Mouse (Mus musculus): ENCODE data around the gene Tarm1. TPM values are rescaled to one million over a fixed set of nuclear protein-coding genes. Genes with fewer than 3 reads are reported as not detected.

Gene Tarm1
- polyA plus RNA-seq, 1 experiment, result 4.6 TPM

DNA sequence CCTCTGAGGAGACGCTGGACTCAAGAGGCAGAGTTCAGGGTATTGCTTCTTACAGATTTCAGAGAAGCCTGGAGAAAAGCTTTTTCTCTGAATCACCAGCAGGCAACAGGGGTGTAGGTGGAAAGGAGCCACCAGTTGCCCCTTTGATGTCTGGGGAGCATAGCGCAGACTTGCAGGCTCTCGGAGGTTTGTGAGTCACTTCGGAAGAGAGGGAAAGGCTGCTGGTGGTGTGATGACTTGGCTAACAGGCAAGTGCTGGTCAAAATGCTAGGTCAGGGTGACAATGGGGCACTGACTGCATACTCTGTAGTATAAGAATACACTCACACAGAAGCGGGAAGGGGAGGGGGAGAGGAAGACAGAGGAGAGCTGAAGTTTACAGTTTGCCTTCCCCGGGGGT, 51.3 kb downstream of the Tarm1 start:
- no peaks in the 10 kb centered on the region for H3K4me1 ChIP-seq (ENCODE audit: control insufficient read depth, insufficient read depth, insufficient read length, low read length)
- H3K27ac ChIP-seq (replicated peaks; ENCODE audit: low read depth, low read length), result no peak overlapping the region
- no peak overlapping the region for H3K4me3 ChIP-seq (ENCODE audit: insufficient read depth, low read depth, low read length)

DNA sequence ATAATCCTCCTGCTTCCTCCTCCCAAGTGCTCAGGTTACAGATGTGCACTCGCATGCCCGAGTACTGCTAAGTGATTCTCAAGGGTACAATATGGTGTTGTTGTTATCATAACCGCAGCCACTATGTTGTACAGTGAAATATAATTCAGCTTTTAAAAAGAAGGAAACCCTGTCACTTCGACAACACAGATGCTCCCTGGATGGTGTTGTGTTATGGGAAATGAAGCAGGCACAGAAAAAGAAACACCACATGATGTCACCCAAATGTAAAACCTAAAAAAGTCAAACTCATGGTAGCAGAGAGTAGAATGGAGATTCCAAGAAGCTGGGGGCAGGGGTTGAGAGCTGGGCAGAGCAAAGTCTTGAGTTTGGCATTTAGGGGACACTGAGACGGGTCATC, 51.8 kb downstream of the Tarm1 start:
- H3K27ac ChIP-seq (replicated peaks; ENCODE audit: low read depth, low read length), result no peak overlapping the region
- no peaks in the 10 kb centered on the region for H3K4me1 ChIP-seq (ENCODE audit: control insufficient read depth, insufficient read depth, insufficient read length, low read length)
- H3K4me3 ChIP-seq (ENCODE audit: insufficient read depth, low read depth, low read length), result no peak overlapping the region

DNA sequence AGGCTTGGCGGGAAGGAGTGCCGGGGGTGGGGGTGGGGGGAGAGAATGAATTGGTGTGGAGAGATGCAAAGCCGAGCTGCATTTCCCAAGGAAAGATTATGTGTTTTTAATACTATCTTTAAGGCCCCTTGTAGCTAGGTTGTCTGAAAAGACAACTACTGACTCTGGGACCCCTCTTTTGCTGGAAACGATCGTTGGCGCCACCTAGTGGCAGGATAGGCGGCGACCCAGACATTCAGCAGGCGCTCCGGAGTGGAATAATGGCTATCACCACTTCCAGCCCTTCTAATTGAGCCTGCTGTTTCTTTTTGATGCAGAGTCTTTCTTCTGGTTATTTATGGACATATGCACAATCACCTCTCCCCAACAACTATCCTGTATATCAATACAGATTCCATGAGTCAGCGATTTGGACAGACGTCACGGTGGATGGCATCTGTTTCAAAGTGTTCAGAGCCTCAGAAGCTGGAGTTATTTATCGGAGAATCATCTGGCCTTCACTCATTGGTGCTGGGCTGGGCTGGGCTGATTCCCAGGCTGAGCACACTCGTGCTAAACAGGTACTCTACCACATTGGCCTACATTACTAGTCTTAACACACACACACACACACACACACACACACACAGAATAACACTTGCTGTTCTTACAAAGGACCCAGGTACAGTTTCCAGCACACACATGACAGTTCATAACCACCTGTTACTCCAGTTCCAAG, 53.5 kb downstream of the Tarm1 start:
- H3K4me1 ChIP-seq (ENCODE audit: control insufficient read depth, insufficient read depth, insufficient read length, low read length), result no peaks in the 10 kb centered on the region
- H3K27ac ChIP-seq (replicated peaks; ENCODE audit: low read depth, low read length), result no peak overlapping the region
- no peak overlapping the region for H3K4me3 ChIP-seq (ENCODE audit: insufficient read depth, low read depth, low read length)

DNA sequence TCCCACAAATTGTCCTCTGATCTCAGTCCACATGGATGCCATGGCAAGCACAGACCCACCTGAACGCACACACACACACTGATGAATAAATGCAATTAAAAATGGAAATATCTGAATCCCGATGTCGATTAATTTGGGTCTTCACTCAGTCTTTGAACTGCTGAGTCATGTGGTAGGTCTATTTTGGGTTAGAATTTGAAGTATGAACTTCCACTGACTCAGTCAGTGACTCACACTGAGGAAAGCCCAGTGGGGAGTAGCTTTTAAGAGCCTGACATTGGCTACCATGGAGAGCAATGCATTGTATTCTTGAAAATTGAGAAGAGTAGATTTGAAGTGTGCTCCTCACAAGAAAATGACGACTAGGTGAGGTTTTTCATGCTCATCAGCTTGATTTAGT, 55.4 kb downstream of the Tarm1 start:
- Histone ChIP-seq H3K4me1 (ENCODE audit: control insufficient read depth, insufficient read depth, insufficient read length, low read length) (no peaks in the 10 kb centered on the region), H3K4me3 (ENCODE audit: insufficient read depth, low read depth, low read length) (no peak overlapping the region), H3K27ac (replicated peaks; ENCODE audit: low read depth, low read length) (no peak overlapping the region)

DNA sequence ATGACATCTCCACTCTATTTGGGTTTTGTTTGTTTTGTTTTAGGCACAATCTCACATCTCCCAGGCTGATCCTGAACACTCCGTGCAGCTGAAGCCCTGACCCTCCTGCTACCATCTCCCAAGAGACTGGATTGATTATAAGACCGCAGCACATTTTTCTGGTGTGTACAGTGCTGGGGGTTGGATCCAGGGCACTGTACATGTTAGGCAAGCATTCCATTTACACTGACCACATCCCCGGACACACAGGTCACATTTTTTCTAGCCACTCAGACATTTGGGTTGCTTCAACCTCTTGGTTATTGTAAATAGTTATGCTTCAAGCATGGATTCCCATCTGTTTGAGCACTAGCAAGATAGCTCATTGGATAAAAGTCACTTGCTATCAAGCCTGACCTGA, 55.8 kb downstream of the Tarm1 start:
- H3K4me3 ChIP-seq (ENCODE audit: insufficient read depth, low read depth, low read length), result no peak overlapping the region
- H3K4me1 ChIP-seq (ENCODE audit: control insufficient read depth, insufficient read depth, insufficient read length, low read length), result no peaks in the 10 kb centered on the region
- H3K27ac ChIP-seq (replicated peaks; ENCODE audit: low read depth, low read length), result no peak overlapping the region

DNA sequence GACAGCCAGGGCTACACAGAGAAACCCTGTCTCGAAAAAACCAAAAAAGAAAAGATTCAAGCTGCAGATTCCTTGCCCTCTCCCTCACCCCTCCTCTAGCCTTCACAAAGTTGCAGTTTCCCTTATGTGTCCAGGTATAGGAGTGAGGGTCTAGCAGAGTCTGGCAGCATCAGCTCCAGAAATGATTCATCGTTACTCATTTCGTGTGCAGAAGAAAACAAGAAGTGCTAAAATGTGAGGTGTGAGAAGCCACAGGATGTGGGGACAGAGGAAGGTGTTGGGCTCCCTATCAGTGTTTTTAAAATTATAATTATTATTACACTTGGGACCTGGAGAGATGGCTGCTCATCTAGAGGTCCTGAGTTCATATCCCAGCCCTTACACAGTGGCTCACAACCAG, 57.7 kb downstream of the Tarm1 start:
- Histone ChIP-seq H3K27ac (replicated peaks; ENCODE audit: low read depth, low read length) (no peak overlapping the region), H3K4me3 (ENCODE audit: insufficient read depth, low read depth, low read length) (no peak overlapping the region), H3K4me1 (ENCODE audit: control insufficient read depth, insufficient read depth, insufficient read length, low read length) (no peaks in the 10 kb centered on the region)

DNA sequence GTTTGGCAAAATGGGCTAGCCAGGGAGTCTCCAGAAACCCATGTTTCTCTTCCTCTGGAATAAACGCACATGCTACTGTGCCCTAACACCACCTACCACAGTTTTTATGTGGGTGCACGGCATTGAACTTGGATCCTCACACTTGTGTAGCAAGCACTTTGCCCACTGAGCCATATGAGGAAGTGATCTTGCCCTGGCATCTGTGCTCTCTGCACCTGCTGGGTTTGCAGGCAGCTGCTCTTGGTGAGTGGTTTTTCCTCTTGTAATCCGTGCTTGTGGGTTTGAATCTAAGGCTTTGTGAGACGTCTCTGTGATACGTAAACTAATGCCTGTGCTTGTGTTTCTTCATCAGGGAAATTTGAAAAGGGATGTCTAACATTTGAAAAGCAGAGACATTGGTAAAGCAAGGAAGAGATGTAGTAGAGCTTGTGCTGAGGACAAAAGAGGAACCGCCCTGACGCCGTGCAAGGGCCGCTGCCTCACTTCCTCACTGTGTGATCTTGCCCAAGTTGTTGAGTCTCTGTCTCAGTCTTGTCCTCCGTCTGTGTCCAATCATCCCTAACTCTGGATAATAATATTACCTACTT, 59.9 kb downstream of the Tarm1 start:
- Histone ChIP-seq H3K4me3 (ENCODE audit: insufficient read depth, low read depth, low read length) (no peak overlapping the region), H3K4me1 (ENCODE audit: control insufficient read depth, insufficient read depth, insufficient read length, low read length) (no peaks in the 10 kb centered on the region), H3K27ac (replicated peaks; ENCODE audit: low read depth, low read length) (no peak overlapping the region)

DNA sequence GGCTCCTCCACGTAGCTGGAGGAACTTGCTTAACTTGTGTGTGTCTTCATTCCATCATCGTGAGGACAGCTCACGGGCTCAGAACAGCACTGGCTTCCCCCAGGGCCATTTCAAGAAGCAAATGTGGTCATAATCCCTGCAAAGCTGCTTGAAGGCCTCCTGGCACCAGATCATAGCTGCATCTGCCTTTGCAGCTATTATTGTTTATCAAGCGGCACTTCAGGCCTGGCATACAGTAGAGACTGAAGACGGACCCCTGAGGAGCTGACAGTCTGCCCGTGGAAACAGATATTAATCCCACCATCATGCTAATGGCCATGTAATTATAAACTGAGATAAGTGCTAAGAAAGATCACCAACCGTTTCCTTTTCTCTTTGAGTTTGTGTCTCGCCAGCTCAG, 61.9 kb downstream of the Tarm1 start:
- no peak overlapping the region for H3K4me3 ChIP-seq (ENCODE audit: insufficient read depth, low read depth, low read length)

DNA sequence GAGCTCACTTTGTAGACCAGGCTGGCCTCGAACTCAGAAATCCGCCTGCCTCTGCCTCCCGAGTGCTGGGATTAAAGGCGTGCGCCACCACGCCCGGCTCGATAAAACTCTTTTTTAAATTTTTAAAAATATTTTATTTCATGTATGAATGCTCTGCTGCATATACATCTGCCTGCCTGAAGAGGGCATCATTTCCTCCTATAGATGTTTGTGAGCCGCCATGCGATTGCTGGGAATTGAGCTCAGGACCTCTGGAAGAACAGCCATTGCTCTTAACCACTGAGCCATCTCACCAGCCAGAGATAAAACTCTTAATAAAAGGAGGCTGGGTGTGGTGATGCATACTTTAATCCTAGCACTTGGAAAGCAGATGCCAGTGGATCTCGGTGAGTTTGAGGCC, 62.4 kb downstream of the Tarm1 start:
- no peak overlapping the region for H3K27ac ChIP-seq (replicated peaks; ENCODE audit: low read depth, low read length)
- no peak overlapping the region for H3K4me3 ChIP-seq (ENCODE audit: insufficient read depth, low read depth, low read length)
- H3K4me1 ChIP-seq (ENCODE audit: control insufficient read depth, insufficient read depth, insufficient read length, low read length), result no peaks in the 10 kb centered on the region

More for the DNA sequence above, 61.9 kb downstream of the Tarm1 start:
- H3K27ac ChIP-seq (replicated peaks; ENCODE audit: low read depth, low read length), result no peak overlapping the region
- no peaks in the 10 kb centered on the region for H3K4me1 ChIP-seq (ENCODE audit: control insufficient read depth, insufficient read depth, insufficient read length, low read length)

DNA sequence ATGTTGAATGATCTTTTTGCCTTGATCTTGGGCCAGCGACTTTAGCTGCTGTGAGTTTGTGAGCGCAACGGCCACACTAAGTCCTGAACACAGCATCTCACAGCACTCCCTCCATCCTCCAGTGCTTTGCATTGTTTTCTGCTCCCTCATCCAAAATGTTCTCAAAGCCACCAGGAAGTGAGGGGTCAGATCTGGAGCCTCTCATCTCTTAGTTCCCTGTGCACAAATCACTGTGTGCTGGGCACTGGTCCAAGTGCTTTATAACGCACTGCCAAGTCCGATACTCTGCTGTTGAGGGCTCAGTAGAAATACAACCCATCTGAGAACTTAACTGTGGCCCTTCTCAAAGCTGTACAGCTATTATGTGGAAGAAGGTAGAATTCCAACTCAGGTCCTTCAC, 64.5 kb downstream of the Tarm1 start:
- no peak overlapping the region for H3K4me3 ChIP-seq (ENCODE audit: insufficient read depth, low read depth, low read length)
- H3K4me1 ChIP-seq (ENCODE audit: control insufficient read depth, insufficient read depth, insufficient read length, low read length), result no peaks in the 10 kb centered on the region
- H3K27ac ChIP-seq (replicated peaks; ENCODE audit: low read depth, low read length), result no peak overlapping the region

Other genes starting within 250 kb of the Tarm1 start
- gene Myadm, start 213.5 kb downstream of the Tarm1 start, polyA plus RNA-seq (2012; ENCODE audit: insufficient read depth, insufficient read length, missing spikeins), result 45.0 and 52.3 TPM in 2 replicates
- 1.4 and 2.9 TPM in 2 replicates for gene Prkcg, start 213.4 kb downstream of the Tarm1 start, polyA plus RNA-seq (2012; ENCODE audit: insufficient read depth, insufficient read length, missing spikeins)
- gene Cacng7, start 169.7 kb downstream of the Tarm1 start, polyA plus RNA-seq (2012; ENCODE audit: insufficient read depth, insufficient read length, missing spikeins), result 3.4 and 3.6 TPM in 2 replicates
- not detected in 2 replicates for gene Cacng8, start 111.9 kb downstream of the Tarm1 start, polyA plus RNA-seq (2012; ENCODE audit: insufficient read depth, insufficient read length, missing spikeins)
- 0.52 and 2.5 TPM in 2 replicates for gene Cacng6, start 78.4 kb downstream of the Tarm1 start, polyA plus RNA-seq (2012; ENCODE audit: insufficient read depth, insufficient read length, missing spikeins)
- gene Oscar, start 113.5 kb upstream of the Tarm1 start, polyA plus RNA-seq (2012; ENCODE audit: insufficient read depth, insufficient read length, missing spikeins), result not detected in 2 replicates
- gene Ndufa3, start 114.7 kb upstream of the Tarm1 start, polyA plus RNA-seq (2012; ENCODE audit: insufficient read depth, insufficient read length, missing spikeins), result 2,482 and 2,632 TPM in 2 replicates
- gene Tfpt, start 127.3 kb upstream of the Tarm1 start, polyA plus RNA-seq (2012; ENCODE audit: insufficient read depth, insufficient read length, missing spikeins), result 24.2 and 24.4 TPM in 2 replicates
- gene Prpf31, start 127.4 kb upstream of the Tarm1 start, polyA plus RNA-seq (2012; ENCODE audit: insufficient read depth, insufficient read length, missing spikeins), result 18.7 and 20.7 TPM in 2 replicates
- 22.4 and 31.4 TPM in 2 replicates for gene Cnot3, start 142.6 kb upstream of the Tarm1 start, polyA plus RNA-seq (2012; ENCODE audit: insufficient read depth, insufficient read length, missing spikeins)
- gene Leng1, start 163.2 kb upstream of the Tarm1 start, polyA plus RNA-seq (2012; ENCODE audit: insufficient read depth, insufficient read length, missing spikeins), result 17.8 and 19.4 TPM in 2 replicates
- 0.67 TPM in 1 of 2 replicates, not detected in the other for gene Tmc4, start 174.9 kb upstream of the Tarm1 start, polyA plus RNA-seq (2012; ENCODE audit: insufficient read depth, insufficient read length, missing spikeins)
- gene Tsen34, start 190.2 kb upstream of the Tarm1 start, polyA plus RNA-seq (2012; ENCODE audit: insufficient read depth, insufficient read length, missing spikeins), result 37.7 and 38.0 TPM in 2 replicates
- 20.9 and 29.8 TPM in 2 replicates for gene Mboat7, start 190.9 kb upstream of the Tarm1 start, polyA plus RNA-seq (2012; ENCODE audit: insufficient read depth, insufficient read length, missing spikeins)
- 727 and 740 TPM in 2 replicates for gene Rps9, start 201.4 kb upstream of the Tarm1 start, polyA plus RNA-seq (2012; ENCODE audit: insufficient read depth, insufficient read length, missing spikeins)
- 3.7 and 5.2 TPM in 2 replicates for gene Pirb, start 217.8 kb upstream of the Tarm1 start, polyA plus RNA-seq (2012; ENCODE audit: insufficient read depth, insufficient read length, missing spikeins)

Measured in brown adipose tissue, adult 24 weeks (tissue).